Mouse (Mus musculus): ENCODE measurements around the gene Thsd7b.

The Thsd7b gene

DNA sequence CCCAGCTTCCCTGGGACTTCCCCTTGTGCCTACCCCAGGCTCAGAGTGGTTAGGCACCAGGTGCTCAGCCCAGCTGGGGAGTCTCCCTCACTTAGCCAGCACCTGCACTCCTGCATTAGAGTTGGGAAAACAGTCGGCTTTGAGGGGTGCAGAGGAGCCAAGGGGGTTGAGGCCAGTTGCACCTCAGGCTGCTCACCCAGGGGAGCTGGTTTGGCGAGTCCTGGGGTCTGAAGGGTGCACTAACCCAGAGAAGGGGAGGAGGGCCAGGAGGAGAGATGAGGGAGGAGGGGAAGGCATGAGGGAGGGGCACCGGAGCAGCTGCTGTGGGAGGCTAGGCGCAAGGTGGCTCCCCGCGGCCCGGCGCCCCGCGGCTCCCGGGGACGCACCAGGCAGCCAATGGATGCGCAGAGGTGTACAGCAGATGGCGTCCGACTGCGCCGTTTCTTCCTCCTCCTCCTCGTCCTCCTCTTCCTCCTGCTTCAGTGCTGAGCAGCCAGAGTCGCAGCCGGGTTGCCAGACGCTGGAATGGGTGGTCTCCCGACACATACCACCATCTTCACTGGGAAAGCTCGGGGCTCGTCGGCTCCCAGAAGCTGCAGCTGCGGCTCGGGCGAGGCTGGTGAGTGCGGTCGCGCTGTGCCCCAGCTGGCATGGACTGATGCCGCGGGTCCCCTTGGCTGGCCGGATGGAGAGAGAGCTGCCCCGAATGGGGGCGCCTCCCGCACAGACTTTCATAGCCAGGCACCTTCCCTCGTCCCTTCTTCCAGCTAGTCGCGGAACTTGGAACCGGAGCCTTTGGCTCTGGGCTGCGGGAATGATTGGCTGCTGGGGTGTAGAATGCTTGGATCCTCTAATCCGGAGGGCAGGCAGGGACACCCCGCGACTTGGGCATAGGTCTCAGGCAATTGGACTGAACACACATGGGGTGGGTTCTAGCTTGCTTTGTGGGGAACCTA is at the start of gene Thsd7b:
TSS of gene Thsd7b (plus strand) at position 321 of the 956 bp plus-strand sequence.
- DNase-seq (ENCODE audit: low spot score), result no peak

GRCm38 (mm10) chr1:129244292-129244691 is 28.8 kb upstream of the Thsd7b start:
- no peak for DNase-seq (ENCODE audit: low spot score)

GRCm38 (mm10) chr1:129250704-129251443 is 22.2 kb upstream of the Thsd7b start:
- no peak for DNase-seq (ENCODE audit: low spot score)

DNA sequence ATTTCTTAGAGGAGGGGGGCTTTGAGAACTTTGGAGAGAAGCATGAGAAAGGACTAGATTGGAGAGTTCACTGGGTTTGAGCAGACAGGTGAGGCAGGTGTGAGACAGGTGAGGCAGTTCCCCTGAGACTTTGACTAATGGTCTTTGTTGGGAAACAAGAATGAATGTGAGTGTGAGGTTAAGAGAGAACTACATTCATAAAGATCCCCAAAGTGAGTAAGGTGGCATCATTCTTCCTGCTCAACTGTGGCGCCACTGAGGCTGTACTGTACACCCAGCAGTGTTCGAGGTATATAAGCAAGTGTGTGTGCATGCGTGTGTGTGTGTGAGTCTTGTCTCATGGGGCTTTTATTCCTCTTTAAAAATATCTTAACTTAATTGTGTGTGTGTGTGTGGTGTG is 6.4 kb upstream of the Thsd7b start:
- no peak for DNase-seq (ENCODE audit: low spot score)

- DNase-seq (ENCODE audit: low spot score), result no peak
These were observed 31.1 kb downstream of the Thsd7b start for GRCm38 (mm10) chr1:129304173-129304572.

DNA sequence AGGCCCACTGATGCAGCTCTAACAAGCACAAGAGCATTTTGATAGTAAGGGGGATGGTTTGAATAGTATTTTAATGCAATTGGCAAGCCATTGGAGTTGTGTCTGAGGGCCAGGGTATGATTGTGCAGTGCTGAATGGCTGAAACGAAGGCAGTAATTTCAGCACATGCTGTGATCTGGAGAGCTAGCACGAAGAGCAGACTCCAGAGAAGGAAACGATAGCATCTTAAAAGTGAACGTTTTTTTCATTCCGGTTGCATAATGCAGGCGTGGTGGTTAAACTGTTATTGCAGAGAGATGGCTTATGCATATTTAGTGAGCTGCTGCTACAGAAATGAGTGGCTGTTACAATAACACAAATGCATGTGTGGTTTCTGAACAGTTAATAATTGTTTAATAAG is 51.3 kb downstream of the Thsd7b start:
- no peak for DNase-seq (ENCODE audit: low spot score)

DNA sequence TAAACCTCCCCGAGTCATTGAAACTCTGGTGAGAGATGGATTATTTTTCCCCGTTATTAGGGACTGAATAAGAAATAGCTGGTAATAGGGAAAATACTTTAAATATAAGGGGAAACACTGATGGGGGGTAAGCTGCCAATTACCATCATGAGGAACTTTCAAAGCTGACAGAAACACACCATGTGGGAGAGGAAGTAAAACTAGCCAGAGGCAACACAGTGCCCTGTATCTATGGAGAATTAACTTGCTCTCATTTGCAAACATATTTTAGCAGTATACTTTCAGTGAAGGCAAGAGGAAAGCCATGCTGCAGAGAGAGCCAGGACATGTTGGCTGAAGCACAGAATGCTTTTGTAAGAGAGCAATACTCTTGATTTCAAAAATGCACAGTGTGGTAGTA is 51.7 kb downstream of the Thsd7b start:
- DNase-seq (ENCODE audit: low spot score), result no peak

GRCm38 (mm10) chr1:129356631-129357030 is 83.5 kb downstream of the Thsd7b start:
- DNase-seq (ENCODE audit: low spot score), result no peak

GRCm38 (mm10) chr1:129357378-129357777 is 84.3 kb downstream of the Thsd7b start:
- DNase-seq (ENCODE audit: low spot score), result no peak

- no peak for DNase-seq (ENCODE audit: low spot score)
These were observed 90.3 kb downstream of the Thsd7b start for GRCm38 (mm10) chr1:129363368-129363767.

- DNase-seq (ENCODE audit: low spot score), result no peak
These were observed 91.7 kb downstream of the Thsd7b start for GRCm38 (mm10) chr1:129364828-129365227.

- DNase-seq (ENCODE audit: low spot score), result no peak
These were observed 92.5 kb downstream of the Thsd7b start for GRCm38 (mm10) chr1:129365590-129365989.

DNA sequence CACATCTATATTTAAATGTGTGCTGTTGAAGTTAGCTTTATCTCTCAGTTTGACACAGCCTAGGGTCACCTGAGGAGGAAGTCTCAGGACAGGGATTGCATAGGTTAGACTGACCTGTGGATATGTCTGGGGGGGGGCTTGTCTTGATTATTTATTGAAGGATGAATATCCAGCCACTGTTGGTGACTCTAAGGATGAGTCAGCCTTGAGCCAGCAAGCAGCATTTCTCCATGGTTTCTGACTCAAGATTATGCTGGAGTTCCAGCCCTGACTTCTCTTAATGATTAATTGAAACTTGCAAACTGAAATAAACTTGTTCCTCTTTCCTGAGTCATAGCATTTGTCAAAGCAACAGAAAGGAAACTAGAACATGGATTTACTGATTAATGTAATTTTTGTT is 113.4 kb downstream of the Thsd7b start:
- no peak for DNase-seq (ENCODE audit: low spot score)

DNA sequence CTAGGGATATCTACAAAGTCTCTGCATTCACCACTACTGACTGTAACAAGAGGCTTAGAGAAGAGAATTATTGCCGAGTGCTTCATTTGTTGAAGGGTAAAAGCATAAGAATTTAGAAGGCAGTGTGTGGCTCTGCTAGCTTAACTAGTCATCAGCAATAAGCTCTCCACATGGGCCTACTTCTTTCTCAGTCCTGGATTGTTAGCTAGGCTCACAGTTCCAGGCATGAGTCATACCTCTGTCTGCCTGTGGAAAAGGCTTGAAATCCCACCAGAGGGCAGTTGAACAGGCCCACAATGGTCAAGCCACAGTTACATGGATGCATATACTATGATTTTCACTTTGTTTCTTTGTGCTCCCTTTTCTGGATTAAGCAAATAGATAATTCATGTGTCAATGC is 138.5 kb downstream of the Thsd7b start:
- DNase-seq (ENCODE audit: low spot score), result no peak

DNA sequence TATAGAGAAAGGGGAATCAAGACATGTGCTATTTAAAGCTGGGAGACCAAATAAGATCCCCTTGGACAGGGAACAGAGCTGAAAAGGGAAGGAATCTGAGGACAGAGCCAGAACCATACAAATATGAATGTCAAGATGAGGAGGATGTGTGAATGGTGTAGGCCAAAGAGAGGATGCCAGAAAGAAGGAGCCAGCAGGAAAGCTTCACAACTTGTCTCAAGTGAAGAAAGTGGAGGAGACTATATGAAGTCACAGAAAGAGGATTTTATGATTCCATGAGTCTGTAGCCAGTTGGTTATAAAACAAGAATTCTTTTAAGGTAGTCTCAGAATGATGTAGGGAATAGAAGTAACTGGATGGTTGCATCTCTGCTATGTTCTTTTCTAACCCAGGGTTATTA is 148.5 kb downstream of the Thsd7b start:
- no peak for DNase-seq (ENCODE audit: low spot score)

DNA sequence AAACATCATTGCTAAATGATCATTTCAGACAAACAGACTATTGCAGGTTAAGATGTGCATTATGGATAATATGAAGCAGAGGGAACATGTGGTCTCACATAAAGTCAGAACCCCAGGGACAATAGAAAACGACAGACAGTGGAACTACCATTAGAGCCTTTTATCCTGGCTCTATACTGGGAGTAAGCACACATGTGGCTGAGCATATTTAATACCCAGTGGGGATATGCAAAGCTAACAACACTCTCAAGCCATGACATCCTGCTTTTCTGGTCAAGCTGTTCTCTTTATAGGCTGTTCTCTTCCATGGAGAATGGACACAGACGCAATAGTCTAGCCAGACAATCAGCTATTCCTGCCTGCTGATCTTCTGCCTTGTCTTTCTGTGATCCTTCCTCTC is 191.3 kb downstream of the Thsd7b start:
- DNase-seq (ENCODE audit: low spot score), result no peak

DNA sequence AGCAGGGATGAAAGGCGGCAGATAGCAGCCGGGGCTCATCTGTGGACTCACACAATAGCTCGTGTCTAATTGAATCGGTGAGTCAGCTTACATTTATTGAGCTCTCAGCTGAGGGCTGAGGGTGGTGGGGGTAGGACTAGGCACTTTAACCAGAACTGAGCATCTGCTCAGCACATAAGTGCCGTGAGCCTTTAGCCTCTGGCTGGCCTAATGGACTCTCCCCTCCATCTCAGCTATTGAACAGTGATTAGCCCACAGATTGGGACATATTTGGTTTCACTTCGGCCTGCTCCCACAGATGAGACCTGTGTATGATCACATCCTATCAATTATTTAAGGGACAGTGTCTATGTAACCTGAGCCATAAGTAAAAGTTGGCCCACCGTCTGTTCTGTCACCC is 200.4 kb downstream of the Thsd7b start:
- DNase-seq (ENCODE audit: low spot score), result no peak

DNA sequence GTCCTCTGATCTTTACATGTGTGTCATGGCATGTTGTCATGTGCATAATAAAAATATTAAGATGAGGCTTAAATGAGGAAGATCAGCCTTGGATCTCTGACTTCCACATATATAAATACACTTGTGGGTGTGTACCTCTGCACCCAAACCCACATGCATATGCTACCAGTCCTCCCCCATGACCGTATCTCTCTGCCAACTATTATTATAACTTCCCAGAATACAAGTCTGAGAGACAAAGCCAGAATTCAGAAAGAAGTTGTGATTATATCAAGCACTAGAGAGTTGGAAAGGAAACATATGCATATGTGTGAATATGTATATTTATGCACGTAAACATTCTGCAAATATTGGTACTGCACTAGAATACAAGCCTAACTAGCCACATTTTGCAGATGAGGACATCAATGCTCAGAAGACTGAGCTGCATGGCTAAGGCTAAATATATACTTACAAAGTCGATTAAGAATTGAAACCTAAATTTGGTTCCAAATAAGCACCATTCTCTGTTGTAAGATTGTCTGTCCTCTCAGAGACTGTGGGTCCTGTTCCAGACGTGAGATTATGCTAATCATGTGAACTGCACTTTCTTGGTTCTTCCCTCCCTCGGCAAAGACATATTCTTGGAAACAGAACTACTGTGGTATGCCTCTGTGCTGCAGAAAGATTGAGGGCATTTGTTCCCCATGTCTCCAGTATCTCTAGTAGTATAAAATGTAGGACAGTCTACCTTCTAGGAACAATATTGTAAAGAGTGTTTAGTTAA is 211.3 kb downstream of the Thsd7b start:
- no peak for DNase-seq (ENCODE audit: low spot score)

DNA sequence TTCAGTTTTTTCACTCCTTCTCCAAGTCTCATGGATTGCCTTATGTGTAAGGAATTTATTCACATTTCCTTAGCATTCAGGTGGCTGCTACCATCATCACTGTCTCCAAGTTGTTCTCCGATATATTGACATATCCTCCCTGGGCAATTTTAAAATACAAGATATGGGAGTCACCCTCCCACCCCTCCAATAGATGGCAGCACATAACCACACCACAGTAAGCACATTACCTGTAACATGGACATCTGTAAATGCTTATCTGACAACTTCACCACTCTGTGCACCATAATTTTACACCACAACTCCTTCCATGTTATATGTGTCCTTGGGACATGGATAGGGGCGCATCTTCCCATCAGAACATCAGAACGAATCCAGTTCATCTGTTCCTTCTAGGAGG is 218.0 kb downstream of the Thsd7b start:
- no peak for DNase-seq (ENCODE audit: low spot score)

GRCm38 (mm10) chr1:129493929-129494328 is 220.8 kb downstream of the Thsd7b start:
- DNase-seq (ENCODE audit: low spot score), result no peak

- DNase-seq (ENCODE audit: low spot score), result no peak
These were observed 228.6 kb downstream of the Thsd7b start for GRCm38 (mm10) chr1:129501707-129502106.

GRCm38 (mm10) chr1:129516379-129516778 is 243.3 kb downstream of the Thsd7b start:
- no peak for DNase-seq (ENCODE audit: low spot score)
